Mouse (Mus musculus) lung, adult 2 months (tissue): ENCODE data around the gene Nek11.

Experiments used
- CTCF ChIP-seq: fragments of 200-500 bp; IDR thresholded peaks from 2 replicates; pipeline ENCODE4 v1.5.1; 2011; ENCODE audit warnings: mild to moderate bottlenecking, low read length, control low read depth; ENCODE audit not compliant: insufficient read depth
- POLR2A ChIP-seq: fragments of 200-500 bp; IDR thresholded peaks from 2 replicates; pipeline ENCODE4 v1.6.1; 2011; ENCODE audit warnings: low read depth, mild to moderate bottlenecking, control low read depth, low read length, borderline replicate concordance; ENCODE audit errors: extremely low read depth

GRCm38 (mm10) chr9:105300738-105301325 is 94.5 kb downstream of the Nek11 start:
- TF ChIP-seq CTCF, result no peak
- no peak for TF ChIP-seq POLR2A
